Mouse (Mus musculus) heart, adult 2 months (tissue): ENCODE data around the gene Gm20431. TPM values are rescaled to one million over a fixed set of nuclear protein-coding genes. Genes with fewer than 3 reads are reported as not detected.

ENCODE experiments used
- DNase-seq, 2 experiments: peaks; one replicate each; pipeline ENCODE4 v3.0.0; 2021
- H3K27ac ChIP-seq: fragments of 200-600 bp; 2 replicates; pipeline ENCODE4 v1.8.1; 2022
- H3K27me3 ChIP-seq: fragments of 200-500 bp; 2 replicates; pipeline ENCODE4 v1.6.1; 2012; ENCODE audit warnings: mild to moderate bottlenecking, low read length, inconsistent platforms, mixed read lengths; ENCODE audit not compliant: control insufficient read depth, insufficient read depth
- H3K36me3 ChIP-seq: fragments of 200-500 bp; 2 replicates; pipeline ENCODE4 v1.6.1; 2012; ENCODE audit warnings: low read length, inconsistent platforms; ENCODE audit not compliant: control insufficient read depth, insufficient read depth
- H3K4me1 ChIP-seq: fragments of 200-500 bp; 2 replicates; pipeline ENCODE4 v1.6.1; 2011; ENCODE audit warnings: low read length; ENCODE audit not compliant: control insufficient read depth, insufficient read depth
- H3K4me3 ChIP-seq: fragments of 200-600 bp; 2 replicates; pipeline ENCODE4 v1.8.1; 2022
- H3K79me2 ChIP-seq: fragments of 200-500 bp; replicated peaks from 2 replicates; pipeline ENCODE4 v1.6.1; 2012; ENCODE audit warnings: mild to moderate bottlenecking, inconsistent platforms, low read length, moderate library complexity, mixed read lengths; ENCODE audit not compliant: control insufficient read depth, insufficient read depth
- H3K9ac ChIP-seq: fragments of 200-500 bp; 2 replicates; pipeline ENCODE4 v1.6.1; 2012; ENCODE audit warnings: low read depth, mild to moderate bottlenecking, control low read depth, inconsistent platforms, low read length, mixed read lengths
- CTCF ChIP-seq: fragments of 200-600 bp; IDR thresholded peaks from 2 replicates; pipeline ENCODE4 v1.8.1; 2022; ENCODE audit warnings: antibody characterized with exemption, mild to moderate bottlenecking, moderate library complexity
- EP300 ChIP-seq: fragments of 200-500 bp; IDR thresholded peaks from 2 replicates; pipeline ENCODE4 v1.6.1; 2011; ENCODE audit warnings: low read depth, low read length, control low read depth; ENCODE audit not compliant: insufficient read depth
- POLR2A ChIP-seq: fragments of 200-500 bp; IDR thresholded peaks from 2 replicates; pipeline ENCODE4 v1.6.1; 2011; ENCODE audit warnings: mild to moderate bottlenecking, low read depth, low read length, control low read depth; ENCODE audit not compliant: insufficient read depth
- WGBS: fragments of 180-500 bp; shearing (Covaris S2); methylation state at CpG from one replicate; pipeline ENCODE4 v1.1.7; 2018; 5-methylcytosine and 5-hydroxymethylcytosine counted together
- intact Hi-C: fragments of 180-260 bp; cut with DNase I; formaldehyde crosslinking; loops from one replicate; pipeline ENCODE4 v1.15.1; 2025
- polyA plus RNA-seq: library from polyadenylated mRNA; depleted of rRNA; stranded (reverse); fragments of >200 nt; gene quantifications from 2 replicates; pipeline ENCODE4 v1.2.3, GENCODE M21; 2012
- total RNA-seq, 2 experiments: library from RNA; stranded (reverse); gene quantifications; 2 replicates each; pipeline ENCODE4 v1.2.3; 2021

Gm20431 gene
- total and polyA plus RNA-seq, 3 experiments, result 15.6 to 21.0 (median 16.5) TPM

DNA sequence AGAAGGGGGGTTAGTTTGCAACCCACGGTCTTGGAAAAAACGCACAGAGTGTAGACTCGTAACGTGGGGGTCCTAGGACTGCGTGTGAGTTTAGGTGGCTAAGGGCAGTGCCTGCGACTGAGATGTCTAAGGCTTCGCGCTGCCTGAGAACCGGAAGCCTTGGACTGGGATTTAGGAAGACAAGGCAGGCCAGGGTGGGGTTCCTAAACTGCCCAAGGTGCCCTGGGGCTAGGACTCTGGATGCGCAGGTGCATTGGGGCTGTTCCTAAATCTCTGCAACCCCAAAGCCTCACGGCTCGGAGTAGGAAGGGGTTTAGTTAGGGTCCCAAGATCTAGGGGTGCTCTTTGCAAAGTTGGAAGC lies 705 bp downstream of the Gm20431 start:
- 2% methylated on average over 12 of the region's 12 CpGs for WGBS
- no peak for TF ChIP-seq CTCF
- TF ChIP-seq POLR2A, result no peak
- no peak for TF ChIP-seq EP300
- Histone ChIP-seq H3K79me2 (peaks cover 2% of the 10 kb centered on the region), H3K36me3 (no peaks in the 10 kb centered on the region), H3K27me3 (no peaks in the 10 kb centered on the region), H3K27ac (peak overlapping the region; percentile 84), H3K4me3 (peak overlapping the region; percentile 91), H3K9ac (peak overlapping the region; percentile 90), H3K4me1 (peaks cover 11% of the 10 kb centered on the region)
- intact Hi-C loops, result loop anchor here (2.0 kb wide), 1 partner anchor 20 kb away; no protein-coding TSS in a partner anchor
- DNase-seq, result no peak

DNA sequence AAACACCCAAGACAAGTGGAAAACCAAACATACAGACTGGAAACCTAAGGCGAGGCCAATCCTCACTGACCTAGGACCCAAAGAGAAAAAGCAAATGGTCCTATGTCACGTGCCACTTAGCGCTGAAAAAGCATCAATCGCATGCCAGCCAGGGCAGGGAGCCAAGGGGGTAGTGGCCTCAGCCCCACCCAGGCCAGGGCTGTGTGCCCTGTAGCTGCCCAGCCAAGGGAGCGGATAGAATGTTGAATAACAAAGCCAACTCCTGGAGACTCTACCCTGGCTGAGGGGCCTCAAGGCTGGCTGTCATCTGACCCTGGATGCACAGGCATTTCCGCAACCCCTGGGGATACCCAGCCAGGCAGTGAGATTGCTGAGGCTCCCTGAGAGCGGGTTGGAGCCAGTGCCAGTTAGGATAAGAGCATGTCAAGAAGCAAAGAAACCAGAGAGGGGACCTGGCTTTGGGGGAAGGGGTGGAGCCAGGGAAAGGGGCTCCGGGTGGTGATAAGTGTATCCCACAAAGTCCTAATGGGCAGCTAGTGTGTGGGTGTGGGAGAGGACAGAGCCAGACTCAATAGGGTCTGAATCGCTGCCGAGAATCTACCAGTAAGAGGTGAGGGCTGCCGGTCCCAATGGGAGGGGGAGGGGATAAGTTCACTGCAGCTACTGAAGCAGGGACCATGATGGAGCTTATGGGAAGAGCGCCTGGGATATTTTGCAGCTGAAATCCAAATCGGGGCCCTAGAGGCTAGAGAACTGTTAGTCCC lies 1.3 kb downstream of the Gm20431 start:
- Histone ChIP-seq H3K27me3 (no peaks in the 10 kb centered on the region), H3K4me3 (peak overlapping the region; percentile 91), H3K79me2 (peaks cover 2% of the 10 kb centered on the region), H3K4me1 (peaks cover 11% of the 10 kb centered on the region), H3K36me3 (no peaks in the 10 kb centered on the region), H3K9ac (peak overlapping the region; percentile 90), H3K27ac (peak overlapping the region; percentile 84)
- peak; percentile 70 to 80 for DNase-seq
- 20% methylated on average over 13 of the region's 13 CpGs for WGBS
- intact Hi-C loops, result loop anchor here (2.0 kb wide), 1 partner anchor 19 kb away; no protein-coding TSS in a partner anchor
- TF ChIP-seq POLR2A (no peak), EP300 (no peak), CTCF (no peak)

DNA sequence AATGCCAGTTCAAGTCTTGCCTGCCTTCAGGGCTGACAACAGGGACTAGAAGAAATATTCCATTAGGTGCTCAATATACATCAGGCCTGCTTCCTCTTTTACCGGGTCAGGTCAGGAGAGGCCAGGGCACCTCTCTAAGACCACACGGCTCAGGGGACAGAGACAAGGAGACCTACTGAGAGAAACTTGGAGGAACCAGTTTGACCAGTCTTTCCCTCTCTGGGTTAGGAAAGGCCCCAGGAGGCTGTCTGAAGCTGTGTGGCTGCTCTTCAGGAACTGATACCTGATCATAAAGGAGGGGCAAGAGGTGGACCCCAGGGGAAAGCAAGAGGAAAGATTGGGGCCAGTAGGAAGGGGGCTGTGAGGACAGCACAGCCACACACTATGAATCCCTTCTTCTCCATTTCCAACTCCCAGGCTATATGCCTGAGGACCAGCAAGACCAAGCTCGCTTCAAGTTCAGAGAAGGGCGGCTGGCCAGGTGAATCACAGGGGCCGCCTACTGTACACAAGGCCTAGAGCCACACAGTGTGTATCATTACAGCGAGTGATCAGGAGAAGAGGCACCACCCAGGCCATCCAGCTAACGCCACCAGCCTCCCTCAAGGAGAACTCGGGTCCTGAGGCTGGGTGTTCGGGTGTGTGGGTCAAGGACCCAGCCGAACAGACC lies 2.0 kb downstream of the Gm20431 start:
- 72% methylated on average over 10 of the region's 10 CpGs for WGBS
- Histone ChIP-seq H3K79me2 (peaks cover 2% of the 10 kb centered on the region), H3K4me3 (no peak overlapping the region), H3K36me3 (no peaks in the 10 kb centered on the region), H3K4me1 (peaks cover 11% of the 10 kb centered on the region), H3K9ac (no peak overlapping the region), H3K27ac (peak overlapping the region; percentile 84; the same call in 1 of the 2 replicates), H3K27me3 (no peaks in the 10 kb centered on the region)
- DNase-seq, result no peak
- intact Hi-C loops, result no loop called here
- no peak for TF ChIP-seq EP300
- no peak for TF ChIP-seq CTCF
- no peak for TF ChIP-seq POLR2A

DNA sequence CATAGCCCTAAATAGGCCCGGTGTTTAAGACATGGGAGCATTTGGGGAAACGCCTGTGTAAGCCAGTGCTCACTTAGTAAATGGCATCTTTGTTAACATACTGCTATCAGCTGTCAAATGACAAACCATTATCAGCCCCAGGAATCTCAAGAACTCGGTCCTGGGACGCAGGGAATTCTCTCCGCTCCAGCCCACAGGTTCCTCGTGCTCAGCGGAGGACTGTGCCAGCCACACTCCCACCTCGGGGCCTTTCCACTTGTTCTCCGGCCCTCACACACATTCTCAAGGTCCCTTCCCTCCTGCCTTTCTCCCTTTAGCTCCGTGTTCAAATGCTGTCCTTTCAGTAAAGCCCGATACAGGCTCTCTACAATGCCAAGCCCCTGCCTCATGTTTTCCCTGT lies 2.6 kb downstream of the Gm20431 start:
- intact Hi-C loops, result no loop called here
- Histone ChIP-seq H3K4me1 (peaks cover 11% of the 10 kb centered on the region), H3K9ac (no peak overlapping the region), H3K79me2 (peaks cover 4% of the 10 kb centered on the region), H3K27me3 (no peaks in the 10 kb centered on the region), H3K4me3 (no peak overlapping the region), H3K36me3 (no peaks in the 10 kb centered on the region), H3K27ac (no peak overlapping the region; the same call in 1 of the 2 replicates)
- TF ChIP-seq EP300 (no peak), CTCF (no peak), POLR2A (no peak)
- WGBS, result 60% methylated on average over 11 of the region's 11 CpGs
- DNase-seq, result no peak

DNA sequence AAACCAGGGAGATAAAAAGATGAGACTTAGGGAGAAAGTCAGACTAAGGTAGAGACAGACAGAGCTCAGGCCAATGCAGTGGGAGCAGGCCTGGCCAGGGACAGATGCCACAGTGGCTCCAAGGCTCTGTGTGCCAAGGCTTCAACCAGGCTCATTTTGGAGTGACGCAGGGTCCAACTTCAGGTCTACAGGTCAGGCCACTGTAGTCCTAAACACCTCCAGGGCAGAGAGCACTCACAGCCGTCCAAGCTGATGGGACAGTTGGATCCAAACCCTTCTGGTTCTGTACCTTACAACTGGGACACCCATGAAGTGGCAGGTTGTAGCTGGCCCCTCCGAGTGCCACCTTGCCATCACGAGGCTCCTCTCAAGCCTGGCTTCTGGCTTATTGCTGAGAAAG lies 3.3 kb downstream of the Gm20431 start:
- H3K9ac ChIP-seq, result no peak overlapping the region
- TF ChIP-seq EP300 (no peak), POLR2A (no peak), CTCF (no peak)
- no peaks in the 10 kb centered on the region for H3K36me3 ChIP-seq
- H3K27me3 ChIP-seq, result no peaks in the 10 kb centered on the region
- intact Hi-C loops, result no loop called here
- no peak overlapping the region for H3K27ac ChIP-seq
- WGBS, result 81% methylated on average over 4 of the region's 4 CpGs
- no peak overlapping the region for H3K4me3 ChIP-seq
- H3K79me2 ChIP-seq, result peaks cover 4% of the 10 kb centered on the region
- peaks cover 11% of the 10 kb centered on the region for H3K4me1 ChIP-seq
- DNase-seq, result no peak
